Mouse (Mus musculus) cerebellum, adult 2 months (tissue): ENCODE results near the gene Cdh22.

Experiments used
- CTCF ChIP-seq: fragments of 200-500 bp; IDR thresholded peaks from 2 replicates; pipeline ENCODE4 v1.5.1; 2011; ENCODE audit warnings: low read depth, mild to moderate bottlenecking, control low read depth, low read length, moderate library complexity, borderline replicate concordance; ENCODE audit not compliant: insufficient read depth
- POLR2A ChIP-seq: fragments of 200-500 bp; IDR thresholded peaks from 2 replicates; pipeline ENCODE4 v1.6.1; 2011; ENCODE audit warnings: low read length, control low read depth, borderline replicate concordance; ENCODE audit not compliant: insufficient read depth

DNA sequence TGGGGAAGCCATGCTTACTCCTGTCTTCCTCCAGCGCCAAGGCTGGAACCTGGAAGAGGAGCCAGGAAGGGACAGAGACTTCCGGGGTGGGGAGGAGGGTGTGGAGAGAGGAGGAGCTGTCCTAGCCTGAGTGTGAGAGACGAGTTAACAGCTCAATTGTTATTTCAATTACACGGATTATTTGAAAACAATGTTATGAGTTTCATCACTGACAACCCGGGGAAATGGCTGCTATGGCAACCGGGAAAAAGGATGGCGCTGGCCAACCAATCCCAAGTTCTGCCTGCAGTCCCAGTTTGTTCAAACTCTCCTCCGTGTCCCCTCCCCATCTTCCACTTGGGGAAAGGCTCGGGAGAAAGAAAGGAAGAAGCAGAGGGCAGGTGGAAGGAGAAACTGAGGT is 12.7 kb downstream of the Cdh22 start:
- TF ChIP-seq POLR2A (no peak), CTCF (no peak)
